Mouse (Mus musculus): ENCODE results near the gene Tex52. TPM values are rescaled to one million over a fixed set of nuclear protein-coding genes. Genes with fewer than 3 reads are reported as not detected.

The Tex52 gene
- not detected for total RNA-seq (2021)
- long read RNA-seq, experiment 1, result 0 reads
- long read RNA-seq, experiment 2, result 0 reads

GRCm38 (mm10) chr6:128375192-128375591, at the start of gene Tex52, which contains the start of gene Gm44596:
Gene Tex52 (plus strand): TSS chr6:128375456.
Gene Gm44596 (plus strand): TSS chr6:128375503.
- peak; percentile 40 to 71 for DNase-seq

- DNase-seq, result peak; percentile 57 to 85
Measured at GRCm38 (mm10) chr6:128334397-128335124, 40.7 kb upstream of the Tex52 start.

- no peak for DNase-seq
Measured at GRCm38 (mm10) chr6:128337467-128337866, 37.8 kb upstream of the Tex52 start.

- no peak for DNase-seq
Measured at GRCm38 (mm10) chr6:128338876-128339275, 36.4 kb upstream of the Tex52 start.

- no peak for DNase-seq
Measured at GRCm38 (mm10) chr6:128341956-128342723, 33.1 kb upstream of the Tex52 start.

GRCm38 (mm10) chr6:128345623-128346022, 29.6 kb upstream of the Tex52 start:
- no peak for DNase-seq

- DNase-seq, result peak; percentile 40 to 42
Measured at GRCm38 (mm10) chr6:128346782-128347181, 28.5 kb upstream of the Tex52 start.

- no peak for DNase-seq
Measured at GRCm38 (mm10) chr6:128349711-128350110, 25.5 kb upstream of the Tex52 start.

GRCm38 (mm10) chr6:128354140-128354539, 21.1 kb upstream of the Tex52 start:
- no peak for DNase-seq

- DNase-seq, result peak; percentile 36 to 67
Measured at GRCm38 (mm10) chr6:128355201-128355681, 20.0 kb upstream of the Tex52 start.

- DNase-seq, result peak; percentile 97
Measured at GRCm38 (mm10) chr6:128355726-128356416, 19.4 kb upstream of the Tex52 start, which contains the start of gene Tulp3. Gene Tulp3 (minus strand): TSS chr6:128355851.

GRCm38 (mm10) chr6:128358999-128359398, 16.3 kb upstream of the Tex52 start:
- DNase-seq, result peak; percentile 43 to 83

- DNase-seq, result no peak
Measured at GRCm38 (mm10) chr6:128361901-128362300, 13.4 kb upstream of the Tex52 start.

- peak; percentile 89 to 90 for DNase-seq
Measured at GRCm38 (mm10) chr6:128362381-128363006, 12.8 kb upstream of the Tex52 start, which contains the start of the genes Rhno1 and Foxm1. Gene Rhno1 (minus strand): TSS chr6:128362911. Gene Foxm1 (plus strand): TSS chr6:128362967.

GRCm38 (mm10) chr6:128363007-128363825, 12.0 kb upstream of the Tex52 start:
- DNase-seq, result no peak

GRCm38 (mm10) chr6:128364721-128365120, 10.5 kb upstream of the Tex52 start:
- DNase-seq, result no peak

- DNase-seq, result no peak
Measured at GRCm38 (mm10) chr6:128366466-128366865, 8.8 kb upstream of the Tex52 start.

GRCm38 (mm10) chr6:128370040-128370439, 5.2 kb upstream of the Tex52 start:
- DNase-seq, result no peak

GRCm38 (mm10) chr6:128376371-128377085, 1.3 kb downstream of the Tex52 start:
- DNase-seq, result no peak

- no peak for DNase-seq
Measured at GRCm38 (mm10) chr6:128379636-128380035, 4.4 kb downstream of the Tex52 start.
